Mouse (Mus musculus): ENCODE data around the gene Msi2. TPM values are rescaled to one million over a fixed set of nuclear protein-coding genes. Genes with fewer than 3 reads are reported as not detected.

Msi2 gene
- polyA plus RNA-seq, 1 experiment from 2014 or later: 16.8 TPM

DNA sequence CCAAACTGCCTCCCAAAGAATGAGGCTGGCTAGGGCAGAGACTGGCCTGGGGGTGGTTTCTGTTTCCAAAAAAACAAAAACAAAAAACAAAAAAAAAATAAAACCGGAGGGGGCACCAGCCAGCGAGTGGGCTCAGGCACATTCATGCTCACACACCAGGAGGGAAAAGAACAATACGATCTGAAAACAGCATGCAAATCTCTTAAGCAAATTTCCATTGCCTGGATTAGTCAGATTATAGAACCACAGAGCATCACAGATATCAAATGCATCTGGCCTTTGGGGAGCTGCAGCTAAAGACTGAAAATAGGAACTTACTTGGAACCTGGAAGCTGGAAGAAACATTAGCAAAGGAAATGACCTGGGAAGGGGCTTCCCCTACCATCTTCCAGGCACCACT, 370.3 kb downstream of the Msi2 start:
- peaks cover 60% of the 10 kb centered on the region for H3K36me3 ChIP-seq
- no peaks in the 10 kb centered on the region for H3K27me3 ChIP-seq (ENCODE audit: low read depth, poor library complexity, severe bottlenecking)
- 85% methylated on average over 3 of the region's 3 CpGs for WGBS
- no peak overlapping the region for H3K27ac ChIP-seq
- DNase-seq (ENCODE audit: low spot score): no peak
- H3K4me1 ChIP-seq: no peaks in the 10 kb centered on the region
- no peak overlapping the region for H3K4me3 ChIP-seq
- no peaks in the 10 kb centered on the region for H3K9me3 ChIP-seq (replicated peaks)

DNA sequence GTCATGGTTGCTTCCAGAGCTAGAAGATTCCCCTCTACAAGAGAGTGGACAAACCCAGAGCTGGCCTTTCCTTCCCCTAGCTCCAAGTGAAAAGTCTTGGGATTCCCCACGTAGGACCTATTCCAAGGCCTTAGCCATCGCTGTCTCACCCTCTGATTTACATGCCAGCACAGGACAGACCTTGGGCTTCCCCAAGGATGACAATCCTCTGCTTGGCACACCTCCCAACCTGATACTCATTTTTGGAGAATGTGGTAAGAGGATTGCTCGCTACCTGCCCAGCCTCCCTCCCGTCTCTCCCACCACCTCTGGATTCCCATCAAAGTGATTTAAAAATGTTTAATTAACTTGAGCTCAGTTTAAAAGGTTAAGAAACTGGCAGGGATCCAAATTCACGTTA, 372.2 kb downstream of the Msi2 start:
- 93% methylated on average over 5 of the region's 5 CpGs for WGBS
- Histone ChIP-seq H3K4me3 (no peak overlapping the region), H3K27ac (no peak overlapping the region), H3K9me3 (replicated peaks) (no peaks in the 10 kb centered on the region), H3K27me3 (ENCODE audit: low read depth, poor library complexity, severe bottlenecking) (no peaks in the 10 kb centered on the region), H3K4me1 (no peaks in the 10 kb centered on the region), H3K36me3 (peaks cover 47% of the 10 kb centered on the region)
- DNase-seq (ENCODE audit: low spot score): no peak

- Histone ChIP-seq H3K4me1 (peaks cover 15% of the 10 kb centered on the region), H3K9me3 (replicated peaks) (no peaks in the 10 kb centered on the region), H3K4me3 (no peak overlapping the region), H3K36me3 (peaks cover 25% of the 10 kb centered on the region), H3K27ac (no peak overlapping the region), H3K27me3 (ENCODE audit: low read depth, poor library complexity, severe bottlenecking) (no peaks in the 10 kb centered on the region; the same call in 1 of the 2 replicates)
- DNase-seq (ENCODE audit: low spot score): no peak
- WGBS: 98% methylated on average over 3 of the region's 3 CpGs
Measured at GRCm38 (mm10) chr11:88337926-88338325, 380.4 kb downstream of the Msi2 start.

DNA sequence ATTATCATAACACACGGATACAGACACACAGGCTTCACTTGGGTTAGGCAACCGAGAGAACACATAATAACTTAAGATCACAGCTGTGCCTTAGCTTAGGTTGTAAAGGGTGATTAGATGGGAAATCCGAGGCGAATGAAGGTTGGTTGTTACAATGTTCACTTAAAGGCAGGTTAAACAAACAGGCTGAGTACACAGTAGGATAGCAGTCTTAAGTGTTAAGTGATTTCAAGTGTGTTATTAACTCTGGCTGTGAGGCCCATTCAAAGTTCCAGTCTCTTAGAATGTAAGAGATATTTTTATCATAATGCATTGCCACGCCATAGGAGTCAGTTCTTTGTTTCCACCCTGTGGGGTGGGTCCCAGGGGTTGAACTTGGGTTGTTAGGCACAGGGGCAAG, 383.4 kb downstream of the Msi2 start:
- 45% methylated on average over 5 of the region's 5 CpGs for WGBS
- no peak for DNase-seq (ENCODE audit: low spot score)
- H3K9me3 ChIP-seq (replicated peaks): no peaks in the 10 kb centered on the region

DNA sequence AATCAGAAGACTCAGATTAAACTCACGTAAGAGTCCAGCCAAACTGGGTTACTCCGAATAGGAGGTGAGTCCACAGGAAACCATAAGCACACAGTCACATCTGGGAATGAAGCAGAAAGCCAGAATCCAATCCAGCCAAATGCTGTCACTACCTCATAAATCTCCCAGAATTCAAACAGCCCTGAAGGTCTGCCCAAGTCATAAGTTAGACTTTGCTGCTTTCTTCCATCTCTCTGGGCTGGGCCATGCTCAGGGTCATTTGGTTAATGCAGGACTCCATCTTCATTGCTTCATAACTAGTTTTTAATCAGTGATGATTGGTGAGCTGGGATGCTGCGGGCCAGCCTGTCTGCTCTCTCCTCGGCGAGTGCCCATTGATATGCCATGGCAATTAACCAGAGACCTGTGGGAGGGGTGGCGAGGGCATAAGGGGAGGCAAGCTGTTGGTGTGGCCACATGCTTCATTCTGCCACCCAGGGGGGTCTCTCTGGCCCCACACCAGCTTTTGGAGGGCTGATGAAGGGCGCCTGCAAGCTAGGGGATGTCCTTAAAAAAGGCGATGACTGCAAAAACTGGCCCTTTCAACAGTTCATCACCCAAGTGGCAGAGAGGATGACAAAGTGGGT, 385.9 kb downstream of the Msi2 start:
- 43% methylated on average over 8 of the region's 8 CpGs for WGBS
- peak; percentile 55 for DNase-seq (ENCODE audit: low spot score)
- Histone ChIP-seq H3K4me1 (peaks cover 43% of the 10 kb centered on the region), H3K27ac (0 out of 2 replicates have a peak overlapping the region, but pooled peaks have one; percentile 15), H3K36me3 (peaks cover 4% of the 10 kb centered on the region), H3K9me3 (replicated peaks) (no peaks in the 10 kb centered on the region), H3K27me3 (ENCODE audit: low read depth, poor library complexity, severe bottlenecking) (peaks cover 24% of the 10 kb centered on the region; the same call in 1 of the 2 replicates), H3K4me3 (0 out of 2 replicates have a peak overlapping the region, but pooled peaks have one; percentile 0)

More for the DNA sequence above, 383.4 kb downstream of the Msi2 start:
- Histone ChIP-seq H3K4me1 (peaks cover 41% of the 10 kb centered on the region), H3K4me3 (no peak overlapping the region), H3K27me3 (ENCODE audit: low read depth, poor library complexity, severe bottlenecking) (peaks cover 8% of the 10 kb centered on the region; the same call in 1 of the 2 replicates), H3K27ac (no peak overlapping the region), H3K36me3 (peaks cover 22% of the 10 kb centered on the region)

GRCm38 (mm10) chr11:88331722-88332121, 386.6 kb downstream of the Msi2 start:
- WGBS: 89% methylated on average over 8 of the region's 8 CpGs
- H3K36me3 ChIP-seq: no peaks in the 10 kb centered on the region

DNA sequence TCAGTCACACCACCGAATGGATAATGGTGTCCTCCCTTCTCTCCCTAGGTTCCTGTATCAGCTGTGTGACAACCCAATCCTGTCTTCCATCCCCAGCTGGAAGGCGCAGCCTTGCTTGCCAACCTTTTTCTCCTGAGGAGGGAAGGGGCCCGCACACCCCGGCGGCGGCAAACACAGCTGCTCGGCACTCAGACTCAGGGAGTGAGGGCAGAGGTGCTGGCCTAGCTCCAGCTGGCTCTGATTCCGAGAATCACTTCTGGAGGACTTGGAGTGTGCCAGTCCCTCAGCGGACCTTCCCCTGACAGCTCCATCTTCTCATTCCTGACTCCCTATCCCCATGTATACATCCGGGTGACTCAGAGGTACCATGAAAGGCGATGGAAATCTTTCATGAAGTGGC, 387.5 kb downstream of the Msi2 start:
- no peak for DNase-seq (ENCODE audit: low spot score)
- Histone ChIP-seq H3K27ac (no peak overlapping the region), H3K4me1 (peaks cover 49% of the 10 kb centered on the region), H3K9me3 (replicated peaks) (no peaks in the 10 kb centered on the region), H3K36me3 (no peaks in the 10 kb centered on the region), H3K27me3 (ENCODE audit: low read depth, poor library complexity, severe bottlenecking) (peaks cover 32% of the 10 kb centered on the region; the same call in 1 of the 2 replicates), H3K4me3 (no peak overlapping the region)
- WGBS: 59% methylated on average over 11 of the region's 11 CpGs

More at GRCm38 (mm10) chr11:88331722-88332121, 386.6 kb downstream of the Msi2 start:
- Histone ChIP-seq H3K27me3 (ENCODE audit: low read depth, poor library complexity, severe bottlenecking) (peaks cover 29% of the 10 kb centered on the region; the same call in 1 of the 2 replicates), H3K27ac (no peak overlapping the region), H3K4me3 (no peak overlapping the region), H3K4me1 (peaks cover 49% of the 10 kb centered on the region), H3K9me3 (replicated peaks) (no peaks in the 10 kb centered on the region)
- no peak for DNase-seq (ENCODE audit: low spot score)

- Histone ChIP-seq H3K4me1 (peaks cover 38% of the 10 kb centered on the region), H3K4me3 (no peak overlapping the region), H3K27ac (no peak overlapping the region), H3K27me3 (ENCODE audit: low read depth, poor library complexity, severe bottlenecking) (peaks cover 32% of the 10 kb centered on the region; the same call in 1 of the 2 replicates), H3K36me3 (no peaks in the 10 kb centered on the region), H3K9me3 (replicated peaks) (no peaks in the 10 kb centered on the region)
- 94% methylated on average over 17 of the region's 17 CpGs for WGBS
- DNase-seq (ENCODE audit: low spot score): no peak
Measured at GRCm38 (mm10) chr11:88328813-88329595, 389.3 kb downstream of the Msi2 start.

DNA sequence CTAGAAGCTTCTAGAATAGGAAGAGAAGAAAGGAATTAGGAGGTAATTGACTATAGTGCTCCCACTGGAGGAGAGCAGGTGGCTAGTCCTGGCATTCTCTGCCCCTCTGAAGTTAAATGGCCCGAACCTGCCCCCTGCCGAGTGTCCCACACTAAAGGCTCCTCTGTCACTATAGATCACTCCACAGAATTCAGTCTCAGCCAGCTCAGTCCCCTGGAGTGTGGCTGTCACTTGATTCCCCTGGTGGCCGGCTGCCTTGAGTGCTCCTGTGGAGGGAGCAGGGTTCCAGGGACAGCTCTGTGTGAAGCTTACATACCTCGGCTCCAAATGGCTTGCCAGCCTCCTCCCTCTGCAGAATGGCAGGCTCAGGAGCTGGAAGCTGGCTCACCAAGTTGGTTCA, 391.3 kb downstream of the Msi2 start:
- H3K9me3 ChIP-seq (replicated peaks): no peaks in the 10 kb centered on the region
- H3K4me3 ChIP-seq: no peak overlapping the region
- 5% methylated on average over 4 of the region's 4 CpGs for WGBS
- H3K4me1 ChIP-seq: peaks cover 25% of the 10 kb centered on the region
- no peaks in the 10 kb centered on the region for H3K36me3 ChIP-seq
- H3K27ac ChIP-seq: no peak overlapping the region
- DNase-seq (ENCODE audit: low spot score): no peak
- peaks cover 32% of the 10 kb centered on the region; the same call in 1 of the 2 replicates for H3K27me3 ChIP-seq (ENCODE audit: low read depth, poor library complexity, severe bottlenecking)

- 79% methylated on average over 5 of the region's 5 CpGs for WGBS
- no peak for DNase-seq (ENCODE audit: low spot score)
- no peak overlapping the region for H3K4me3 ChIP-seq
- H3K27ac ChIP-seq: no peak overlapping the region
- peaks cover 7% of the 10 kb centered on the region; the same call in 1 of the 2 replicates for H3K27me3 ChIP-seq (ENCODE audit: low read depth, poor library complexity, severe bottlenecking)
- H3K4me1 ChIP-seq: peaks cover 15% of the 10 kb centered on the region
- no peaks in the 10 kb centered on the region for H3K36me3 ChIP-seq
- H3K9me3 ChIP-seq (replicated peaks): no peaks in the 10 kb centered on the region
Measured at GRCm38 (mm10) chr11:88318850-88319249, 399.5 kb downstream of the Msi2 start.

GRCm38 (mm10) chr11:88315393-88315792, 402.9 kb downstream of the Msi2 start:
- Histone ChIP-seq H3K27ac (no peak overlapping the region), H3K36me3 (no peaks in the 10 kb centered on the region), H3K9me3 (replicated peaks) (no peaks in the 10 kb centered on the region), H3K27me3 (ENCODE audit: low read depth, poor library complexity, severe bottlenecking) (peaks cover 31% of the 10 kb centered on the region), H3K4me3 (no peak overlapping the region), H3K4me1 (peaks cover 36% of the 10 kb centered on the region)
- no peak for DNase-seq (ENCODE audit: low spot score)
- 88% methylated on average over 5 of the region's 5 CpGs for WGBS

GRCm38 (mm10) chr11:88314471-88314870, 403.8 kb downstream of the Msi2 start:
- Histone ChIP-seq H3K4me1 (peaks cover 45% of the 10 kb centered on the region), H3K9me3 (replicated peaks) (no peaks in the 10 kb centered on the region), H3K4me3 (no peak overlapping the region), H3K36me3 (no peaks in the 10 kb centered on the region), H3K27ac (no peak overlapping the region), H3K27me3 (ENCODE audit: low read depth, poor library complexity, severe bottlenecking) (peaks cover 34% of the 10 kb centered on the region)
- no peak for DNase-seq (ENCODE audit: low spot score)
- WGBS: 63% methylated on average over 6 of the region's 6 CpGs

DNA sequence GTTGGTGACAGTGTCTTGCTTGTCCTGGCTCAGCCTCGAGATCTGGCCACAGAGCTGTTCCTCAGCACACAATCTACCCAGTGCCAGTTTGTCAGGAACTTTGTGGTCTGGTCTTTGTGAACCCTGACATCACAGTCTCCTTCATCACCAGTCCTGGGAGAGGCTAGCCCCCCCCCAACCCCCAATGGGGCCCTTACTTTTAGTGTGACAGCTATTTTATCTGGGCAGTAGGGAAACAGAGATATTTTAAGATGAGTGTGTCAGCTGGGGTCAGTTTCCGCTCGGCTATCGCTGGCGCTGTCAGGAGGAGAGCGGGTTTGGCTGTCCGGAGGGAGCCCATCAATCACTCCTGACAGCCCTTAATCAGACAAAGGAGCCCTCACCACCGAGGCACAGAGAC, 404.8 kb downstream of the Msi2 start:
- peaks cover 34% of the 10 kb centered on the region for H3K27me3 ChIP-seq (ENCODE audit: low read depth, poor library complexity, severe bottlenecking)
- H3K36me3 ChIP-seq: no peaks in the 10 kb centered on the region
- no peak overlapping the region for H3K4me3 ChIP-seq
- H3K9me3 ChIP-seq (replicated peaks): no peaks in the 10 kb centered on the region
- H3K27ac ChIP-seq: no peak overlapping the region
- DNase-seq (ENCODE audit: low spot score): no peak
- peaks cover 51% of the 10 kb centered on the region for H3K4me1 ChIP-seq
- 7% methylated on average over 8 of the region's 8 CpGs for WGBS
